Mouse (Mus musculus): ENCODE measurements around the gene Spns3.

The Spns3 gene

GRCm38 (mm10) chr11:72564232-72564807, 14.0 kb upstream of the Spns3 start:
- in situ Hi-C loops (cut with MboI; ENCODE audit: unreplicated experiment in 2 of 2) = loop anchor here (5.0 to 25.0 kb wide), 6 partner anchors 132 to 1798 kb away; partner anchors contain the start of genes Med31 (in 1 of the 2), Olfr411 (in 1 of the 2) and Olfr412 (in 1 of the 2)

DNA sequence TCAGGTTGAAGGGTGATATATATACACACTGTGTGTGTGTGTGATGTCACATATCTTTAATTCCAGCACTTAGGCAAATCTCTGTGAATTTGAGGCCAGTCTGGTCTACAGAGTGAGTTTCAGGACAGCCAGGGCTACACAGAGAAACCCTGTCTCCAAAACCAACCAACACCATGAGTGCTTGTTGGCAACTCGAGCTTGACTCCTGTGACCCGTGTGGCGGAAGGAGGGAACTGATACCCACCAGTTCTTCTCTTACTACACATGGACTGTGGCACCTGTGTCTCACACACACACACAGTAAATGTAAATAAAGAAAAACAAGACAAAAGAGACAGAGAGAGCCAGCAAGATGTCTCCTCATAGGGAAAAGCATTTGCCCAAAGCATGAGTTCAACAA, 10.4 kb upstream of the Spns3 start:
- in situ Hi-C loops (cut with MboI; ENCODE audit: unreplicated experiment in 2 of 2) = loop anchor here (5.0 to 25.0 kb wide), 6 partner anchors 128 to 1802 kb away; partner anchors contain the start of genes Med31 (in 1 of the 2), Olfr411 (in 1 of the 2) and Olfr412 (in 1 of the 2)

GRCm38 (mm10) chr11:72558155-72558554, 7.8 kb upstream of the Spns3 start:
- in situ Hi-C loops (cut with MboI; ENCODE audit: unreplicated experiment in 2 of 2) = loop anchor here (25.0 kb wide), 2 partner anchors 496 to 1804 kb away; partner anchors contain the start of genes Olfr411 (in 1 of the 2) and Olfr412 (in 1 of the 2)

DNA sequence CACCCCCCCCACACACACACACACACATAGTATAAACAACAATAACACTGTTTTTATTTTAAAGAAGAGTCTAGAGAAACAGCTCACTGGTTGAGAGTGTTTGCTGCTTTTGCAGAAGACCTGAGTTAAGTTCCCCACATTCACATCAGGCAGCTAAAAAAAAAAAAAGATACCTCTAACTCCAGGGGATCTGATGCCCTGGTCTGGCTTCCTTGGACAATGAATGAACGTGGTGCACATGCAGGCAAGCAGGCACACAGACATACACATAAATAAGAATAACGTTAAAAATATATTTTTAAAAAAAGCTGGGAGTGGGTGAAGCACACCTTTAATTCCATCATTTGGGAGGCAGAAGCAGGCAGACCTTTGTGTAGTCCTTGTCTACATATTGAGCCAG, 6.6 kb upstream of the Spns3 start:
- in situ Hi-C loops (cut with MboI; ENCODE audit: unreplicated experiment in 2 of 2) = loop anchor here (25.0 kb wide), 2 partner anchors 495 to 1805 kb away; partner anchors contain the start of genes Olfr411 (in 1 of the 2) and Olfr412 (in 1 of the 2)

DNA sequence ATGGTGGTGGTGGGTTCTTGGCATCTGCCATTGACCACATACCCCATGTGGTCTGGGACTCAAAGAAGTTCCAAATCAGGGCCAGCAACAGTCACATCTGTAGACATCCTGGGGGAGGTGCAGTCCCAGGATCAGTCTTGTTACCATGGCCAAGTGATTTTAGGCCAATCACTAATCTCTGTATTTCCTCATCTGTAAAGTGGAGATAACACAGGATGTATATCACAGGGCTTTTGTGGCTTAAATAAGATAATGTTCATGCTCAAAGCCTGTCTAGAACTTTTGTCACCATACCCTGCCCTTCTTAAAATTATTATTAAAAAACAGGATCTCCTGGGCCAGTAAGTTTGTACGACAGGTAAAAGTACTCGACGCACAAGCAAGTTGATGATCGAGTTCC, 6.2 kb upstream of the Spns3 start:
- in situ Hi-C loops (cut with MboI; ENCODE audit: unreplicated experiment in 2 of 2) = loop anchor here (25.0 kb wide), 2 partner anchors 494 to 1806 kb away; partner anchors contain the start of genes Olfr411 (in 1 of the 2) and Olfr412 (in 1 of the 2)

- in situ Hi-C loops (cut with MboI; ENCODE audit: unreplicated experiment in 2 of 2) = loop anchor here (25.0 kb wide), 2 partner anchors 489 to 1811 kb away; partner anchors contain the start of genes Olfr411 (in 1 of the 2) and Olfr412 (in 1 of the 2)
Observed at GRCm38 (mm10) chr11:72551531-72552105, 1.3 kb upstream of the Spns3 start.

DNA sequence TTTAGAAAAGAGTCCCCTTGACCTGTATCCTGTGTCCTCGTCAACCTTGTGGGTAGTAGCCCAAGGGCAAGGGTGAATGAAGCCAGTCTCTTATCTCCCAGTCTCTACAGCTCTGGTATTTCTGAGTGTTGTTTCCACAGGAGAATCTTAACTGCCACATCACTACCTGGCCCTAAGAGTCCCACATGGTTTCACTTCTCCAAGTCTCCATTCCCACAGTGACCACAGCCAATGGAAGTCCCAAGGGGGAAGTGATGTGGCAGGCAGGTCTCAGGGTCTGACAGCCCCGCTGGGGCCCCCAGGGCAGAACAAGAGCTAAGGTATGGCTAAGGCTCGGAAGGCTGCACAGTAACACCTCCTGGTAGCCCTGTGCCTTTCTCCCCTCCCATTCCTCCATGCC, 3.1 kb downstream of the Spns3 start:
- in situ Hi-C loops (cut with MboI; ENCODE audit: unreplicated experiment in 2 of 2) = loop anchor here in 1 of 2 experiments (25.0 kb wide), 2 partner anchors 485 to 1210 kb away; no protein-coding TSS in a partner anchor

DNA sequence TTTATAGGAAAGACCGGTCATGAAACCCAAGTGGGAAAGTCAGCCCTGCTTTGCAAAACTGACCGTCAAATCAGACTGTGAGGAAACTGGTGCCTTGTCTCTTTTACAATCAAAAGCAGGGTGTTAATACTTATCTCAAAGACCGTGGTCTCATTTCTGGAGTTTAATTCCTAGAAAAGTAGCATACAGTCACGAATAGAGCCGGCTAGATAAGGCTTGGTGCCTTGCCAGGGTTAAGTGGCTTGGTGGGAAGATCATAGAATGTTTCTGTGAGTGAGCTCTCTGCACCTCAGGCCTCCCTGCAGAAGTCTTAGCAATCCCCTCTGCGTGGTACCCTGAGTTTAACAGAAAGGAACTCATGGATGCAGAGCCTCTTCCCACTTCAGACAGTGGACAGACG, 5.6 kb downstream of the Spns3 start:
- in situ Hi-C loops (cut with MboI; ENCODE audit: unreplicated experiment in 2 of 2) = loop anchor here in 1 of 2 experiments (25.0 kb wide), 2 partner anchors 482 to 1207 kb away; no protein-coding TSS in a partner anchor

DNA sequence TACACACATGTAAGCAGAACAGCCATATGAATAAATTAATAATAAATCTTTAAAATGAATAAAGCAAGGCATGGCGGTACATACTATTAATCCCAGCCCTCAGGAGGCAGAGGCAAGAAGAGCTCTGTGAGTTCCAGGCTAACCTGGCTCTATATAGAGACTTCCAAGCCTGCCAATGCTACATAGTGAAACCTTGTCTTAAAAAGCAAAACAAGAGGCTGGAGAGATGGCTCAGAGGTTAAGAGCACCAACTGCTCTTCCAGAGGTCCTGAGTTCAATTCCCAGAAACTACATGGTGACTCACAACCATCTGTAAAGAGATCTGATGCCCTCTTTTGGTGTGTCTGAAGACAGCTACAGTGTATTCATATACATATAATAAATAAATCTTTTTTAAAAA, 6.6 kb downstream of the Spns3 start:
- in situ Hi-C loops (cut with MboI; ENCODE audit: unreplicated experiment in 2 of 2) = loop anchor here in 1 of 2 experiments (25.0 kb wide), 2 partner anchors 481 to 1206 kb away; no protein-coding TSS in a partner anchor

- in situ Hi-C loops (cut with MboI; ENCODE audit: unreplicated experiment in 2 of 2) = loop anchor here in 1 of 2 experiments (25.0 kb wide), 2 partner anchors 480 to 1205 kb away; no protein-coding TSS in a partner anchor
Observed at GRCm38 (mm10) chr11:72542586-72542985, 7.7 kb downstream of the Spns3 start.

DNA sequence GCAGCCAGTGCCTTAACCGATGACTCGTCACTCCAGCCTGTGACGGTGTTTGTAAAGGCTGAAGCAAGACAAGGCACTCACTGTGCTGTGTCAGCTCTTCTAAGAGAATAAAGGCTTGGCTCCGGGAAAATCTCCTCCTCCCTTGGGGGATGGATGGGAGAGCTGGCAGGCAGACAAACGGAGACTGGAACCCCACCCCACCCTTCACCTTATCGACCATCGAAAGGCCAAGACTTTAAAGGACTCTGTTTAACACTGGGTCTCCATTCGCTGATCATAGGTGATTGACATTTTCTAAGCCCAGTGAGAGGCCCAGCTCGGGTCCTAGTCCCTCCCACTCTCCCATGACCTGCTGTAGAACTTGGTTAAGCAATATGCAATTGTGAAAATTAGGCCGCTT, 8.4 kb downstream of the Spns3 start:
- in situ Hi-C loops (cut with MboI; ENCODE audit: unreplicated experiment in 2 of 2) = loop anchor here in 1 of 2 experiments (25.0 kb wide), 2 partner anchors 480 to 1205 kb away; no protein-coding TSS in a partner anchor

DNA sequence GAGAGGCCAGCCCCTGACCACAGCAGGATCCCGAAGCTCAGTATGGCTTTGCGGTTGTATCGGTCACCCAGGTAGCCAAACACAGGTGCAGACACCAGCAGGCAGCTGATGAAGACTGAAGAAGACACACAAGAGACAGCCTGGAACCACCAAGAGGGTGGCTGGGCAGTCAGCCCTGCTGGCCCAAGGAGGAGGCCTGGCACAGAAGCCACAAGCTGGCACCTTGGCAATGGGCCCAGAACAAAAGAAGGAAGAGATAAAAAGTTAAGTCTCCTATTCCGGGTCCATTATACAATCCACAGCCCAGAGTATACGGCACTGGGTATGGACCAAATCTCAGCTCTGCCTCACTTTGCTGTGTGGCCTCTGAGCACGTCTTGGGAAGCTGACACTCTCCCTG, 9.9 kb downstream of the Spns3 start:
- in situ Hi-C loops (cut with MboI; ENCODE audit: unreplicated experiment in 2 of 2) = loop anchor here in 1 of 2 experiments (25.0 kb wide), 2 partner anchors 478 to 1203 kb away; no protein-coding TSS in a partner anchor

DNA sequence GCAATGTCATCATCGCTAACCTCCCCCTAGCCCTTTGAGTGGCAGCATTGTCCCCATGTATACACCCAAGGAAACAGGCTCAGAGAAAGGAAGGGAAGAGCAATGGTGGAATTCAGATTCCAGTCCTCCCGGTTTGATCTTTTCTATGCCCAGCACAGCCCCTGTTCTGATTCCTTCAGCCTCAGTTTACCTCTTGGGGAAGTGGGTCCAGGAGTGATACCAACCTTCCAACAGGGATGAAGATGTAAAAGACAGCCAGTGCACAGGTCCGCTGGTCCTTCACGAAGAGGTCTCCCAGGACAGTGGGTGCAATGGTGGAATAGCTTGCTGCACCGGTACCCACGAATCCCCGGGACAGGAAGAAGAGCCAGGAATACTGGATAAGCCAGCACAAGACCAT, 11.5 kb downstream of the Spns3 start:
- in situ Hi-C loops (cut with MboI; ENCODE audit: unreplicated experiment in 2 of 2) = loop anchor here (10.0 to 25.0 kb wide), 3 partner anchors 104 to 1202 kb away; partner anchors contain the start of gene Ggt6 (in 1 of the 2)

DNA sequence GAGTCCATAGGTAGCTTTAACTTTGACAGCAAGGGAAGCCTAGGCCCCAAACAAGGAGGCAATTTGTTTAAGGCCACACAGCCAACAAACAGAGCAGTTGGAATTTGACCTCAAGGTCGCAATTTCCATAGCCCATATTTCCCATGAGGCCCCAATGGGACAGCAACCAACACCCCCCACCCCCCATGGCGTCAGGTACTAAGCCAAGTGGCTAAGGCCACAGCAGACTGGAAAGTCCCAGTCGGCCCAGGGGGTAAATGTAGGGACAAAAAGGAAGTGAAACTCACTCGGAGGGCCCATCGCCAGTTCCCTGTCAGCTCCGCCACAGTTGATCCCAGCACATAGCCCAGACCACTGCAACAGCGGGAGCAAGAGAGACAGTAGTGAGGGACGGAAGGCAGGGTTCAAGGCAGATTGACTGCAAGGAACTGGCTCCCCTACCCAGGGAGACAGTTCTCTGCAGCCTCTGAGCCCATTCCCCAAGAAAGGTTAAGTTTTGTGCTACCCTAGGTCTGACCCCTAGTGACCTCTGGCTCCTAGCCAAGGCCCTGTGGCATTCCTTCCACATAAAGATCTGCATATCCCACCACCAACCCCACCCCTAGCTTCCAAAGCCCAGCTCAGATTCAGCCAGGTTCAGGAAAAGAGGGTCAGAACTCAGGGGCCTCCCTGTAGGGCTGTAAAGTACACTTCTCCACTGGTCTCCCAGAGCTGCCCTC, 12.1 kb downstream of the Spns3 start:
- in situ Hi-C loops (cut with MboI; ENCODE audit: unreplicated experiment in 2 of 2) = loop anchor here (10.0 to 25.0 kb wide), 3 partner anchors 103 to 1201 kb away; partner anchors contain the start of gene Ggt6 (in 1 of the 2)

GRCm38 (mm10) chr11:72537503-72537902, 12.8 kb downstream of the Spns3 start:
- in situ Hi-C loops (cut with MboI; ENCODE audit: unreplicated experiment in 2 of 2) = loop anchor here (10.0 to 25.0 kb wide), 3 partner anchors 103 to 1200 kb away; partner anchors contain the start of gene Ggt6 (in 1 of the 2)

DNA sequence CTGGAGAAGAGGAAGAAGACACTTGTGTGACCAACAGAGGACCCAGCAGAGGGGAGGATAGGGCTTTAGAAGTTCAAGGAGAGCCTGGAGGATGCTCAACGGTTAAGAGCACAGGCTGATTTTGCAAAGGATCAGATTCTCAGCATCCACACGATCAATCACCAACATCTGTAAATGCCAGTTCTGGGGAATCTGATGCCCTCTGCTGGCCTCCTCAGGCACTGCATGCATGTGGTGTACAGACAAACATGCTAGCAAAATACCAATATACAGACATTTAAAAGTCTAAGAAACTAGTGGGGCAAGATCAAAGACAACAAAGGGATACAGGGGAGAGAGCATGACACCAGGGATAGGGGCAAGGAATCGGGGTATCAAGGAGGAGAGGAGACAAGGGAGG, 14.8 kb downstream of the Spns3 start:
- in situ Hi-C loops (cut with MboI; ENCODE audit: unreplicated experiment in 2 of 2) = loop anchor here (10.0 to 25.0 kb wide), 3 partner anchors 101 to 1198 kb away; partner anchors contain the start of gene Ggt6 (in 1 of the 2)

DNA sequence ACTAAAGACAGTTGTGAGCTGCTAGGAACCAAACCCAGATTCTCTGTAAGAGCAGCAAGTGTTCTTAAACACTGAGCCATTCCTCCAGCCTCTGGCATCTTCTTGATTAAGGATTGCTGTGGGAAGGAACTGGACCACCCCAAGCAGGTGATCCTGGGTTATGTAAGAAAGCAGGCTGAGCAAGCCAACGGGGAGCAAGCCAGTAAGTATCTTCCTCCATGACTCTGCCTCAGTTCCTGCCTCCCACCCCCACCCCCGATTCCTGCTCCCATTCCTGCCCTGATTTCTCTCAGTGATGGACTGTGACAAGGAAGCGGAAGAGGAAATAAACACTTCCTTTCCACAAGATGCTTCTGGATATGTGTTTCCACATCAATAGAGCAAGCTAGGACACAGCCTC, 17.4 kb downstream of the Spns3 start:
- in situ Hi-C loops (cut with MboI; ENCODE audit: unreplicated experiment in 2 of 2) = loop anchor here (10.0 to 25.0 kb wide), 3 partner anchors 98 to 1196 kb away; partner anchors contain the start of gene Ggt6 (in 1 of the 2)

- in situ Hi-C loops (cut with MboI; ENCODE audit: unreplicated experiment in 2 of 2) = loop anchor here (10.0 to 25.0 kb wide), 3 partner anchors 97 to 1194 kb away; partner anchors contain the start of gene Ggt6 (in 1 of the 2)
Observed at GRCm38 (mm10) chr11:72531632-72532031, 18.7 kb downstream of the Spns3 start.

GRCm38 (mm10) chr11:72531144-72531543, 19.2 kb downstream of the Spns3 start:
- in situ Hi-C loops (cut with MboI; ENCODE audit: unreplicated experiment in 2 of 2) = loop anchor here (10.0 to 25.0 kb wide), 3 partner anchors 96 to 1194 kb away; partner anchors contain the start of gene Ggt6 (in 1 of the 2)

DNA sequence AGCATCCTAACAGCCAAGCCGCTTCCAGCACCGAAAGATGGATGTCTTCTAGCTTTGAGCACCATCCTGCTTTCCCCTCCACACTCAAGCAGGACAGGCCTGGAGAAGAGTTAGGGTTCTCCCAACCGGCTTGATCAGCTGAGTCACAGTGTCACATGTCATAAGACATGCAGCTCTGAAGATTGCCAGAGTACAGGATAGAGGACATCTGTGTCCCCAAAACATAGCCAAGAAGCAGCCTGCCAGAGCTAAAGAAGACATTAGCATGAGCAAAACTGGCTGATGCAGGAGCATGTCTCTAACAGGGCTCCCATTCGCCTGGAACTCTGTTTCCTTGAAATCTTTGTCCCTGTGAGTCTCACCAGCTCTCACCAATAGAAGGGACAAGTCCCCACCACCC, 24.1 kb downstream of the Spns3 start:
- in situ Hi-C loops (cut with MboI; ENCODE audit: unreplicated experiment in 2 of 2) = loop anchor here in 1 of 2 experiments (5.0 to 25.0 kb wide), 3 partner anchors 34 to 1189 kb away; no protein-coding TSS in a partner anchor

Data from v-Abl transformed pro-B cells (cell line).